Mouse (Mus musculus): ENCODE results near the gene Nucks1.

Nucks1 gene

GRCm38 (mm10) chr1:131964580-131964979, 54.2 kb downstream of the Nucks1 start:
- DNase-seq (ENCODE audit: low read depth, low spot score) = no peak

GRCm38 (mm10) chr1:131965818-131966217, 55.5 kb downstream of the Nucks1 start:
- DNase-seq (ENCODE audit: low read depth, low spot score) = no peak

DNA sequence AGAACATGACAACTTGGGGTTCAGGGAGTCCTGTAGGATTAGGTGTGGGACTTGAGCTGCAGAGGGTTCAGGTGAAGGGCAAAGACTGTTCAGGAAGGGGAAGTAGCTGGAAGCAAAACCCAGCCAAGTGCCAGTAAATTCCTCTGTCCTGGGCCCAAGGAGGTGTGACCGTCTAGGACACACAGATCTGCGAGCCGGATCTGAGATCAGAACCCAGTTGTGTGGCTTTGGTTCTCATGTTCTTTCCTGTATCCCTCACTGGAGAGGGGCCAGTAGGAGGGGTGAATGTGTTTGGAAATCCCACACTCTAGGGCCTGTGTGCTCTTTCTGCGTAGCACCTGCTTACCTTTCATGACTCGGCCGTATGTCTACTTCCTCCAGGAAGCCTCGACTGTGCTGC, 57.0 kb downstream of the Nucks1 start:
- no peak for DNase-seq (ENCODE audit: low read depth, low spot score)

DNA sequence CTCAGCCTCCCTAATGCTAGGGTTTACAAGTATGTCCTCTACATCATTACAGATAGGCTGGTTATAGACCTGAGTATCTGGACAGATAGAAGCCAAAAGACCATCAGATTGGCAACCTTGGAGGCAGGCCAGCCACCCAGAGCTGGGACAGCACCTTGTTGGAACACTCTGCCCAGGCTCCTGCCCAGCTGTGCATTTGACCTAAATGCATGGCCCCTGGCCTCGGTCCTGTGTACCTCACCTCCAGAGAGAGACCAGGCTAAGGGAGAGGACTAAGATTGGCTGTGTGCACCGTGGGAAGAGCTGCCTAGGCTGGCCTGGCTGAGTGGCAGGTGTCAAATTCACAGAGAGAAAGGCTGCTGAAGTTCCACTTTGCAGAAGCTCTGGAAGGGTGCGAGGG, 58.2 kb downstream of the Nucks1 start:
- no peak for DNase-seq (ENCODE audit: low read depth, low spot score)

DNA sequence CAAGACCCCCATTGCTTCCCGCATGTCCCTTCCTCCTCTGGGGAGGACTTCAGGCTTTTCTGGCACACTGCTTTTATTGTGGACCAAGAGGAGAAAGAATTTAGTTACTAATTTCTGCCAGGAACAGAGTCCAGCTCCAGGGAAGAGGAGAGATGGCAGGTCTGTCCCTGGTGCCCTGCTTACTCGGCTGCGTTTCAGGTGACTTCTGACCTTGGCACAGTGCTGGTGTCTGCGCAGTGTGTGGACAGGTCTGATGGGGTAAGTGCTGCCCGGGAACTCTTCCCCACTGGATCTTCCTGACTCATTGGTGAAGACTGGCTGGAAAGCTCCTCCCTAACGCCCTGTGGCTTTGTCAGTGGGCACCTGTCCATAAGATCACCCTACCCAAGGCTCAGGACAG, 58.6 kb downstream of the Nucks1 start:
- no peak for DNase-seq (ENCODE audit: low read depth, low spot score)

- DNase-seq (ENCODE audit: low read depth, low spot score) = no peak
Measured at GRCm38 (mm10) chr1:131969825-131970224, 59.5 kb downstream of the Nucks1 start.

DNA sequence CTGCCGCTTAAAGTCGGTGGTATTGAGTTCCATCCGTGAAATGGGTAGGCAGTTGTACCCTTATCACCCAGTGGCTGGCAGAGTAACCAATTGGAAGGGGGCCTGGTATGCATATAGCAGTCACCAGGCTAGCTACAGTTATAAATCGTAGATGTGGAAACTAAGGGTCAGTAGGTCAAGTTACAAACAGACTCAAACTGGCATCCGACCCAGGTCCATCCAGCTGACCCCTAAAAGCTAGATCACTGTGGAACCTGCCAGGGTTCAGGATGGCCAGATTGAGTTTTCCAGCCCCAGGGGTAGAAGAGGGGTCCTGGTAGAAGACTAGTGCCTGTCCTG, 60.0 kb downstream of the Nucks1 start:
- DNase-seq (ENCODE audit: low read depth, low spot score) = no peak

DNA sequence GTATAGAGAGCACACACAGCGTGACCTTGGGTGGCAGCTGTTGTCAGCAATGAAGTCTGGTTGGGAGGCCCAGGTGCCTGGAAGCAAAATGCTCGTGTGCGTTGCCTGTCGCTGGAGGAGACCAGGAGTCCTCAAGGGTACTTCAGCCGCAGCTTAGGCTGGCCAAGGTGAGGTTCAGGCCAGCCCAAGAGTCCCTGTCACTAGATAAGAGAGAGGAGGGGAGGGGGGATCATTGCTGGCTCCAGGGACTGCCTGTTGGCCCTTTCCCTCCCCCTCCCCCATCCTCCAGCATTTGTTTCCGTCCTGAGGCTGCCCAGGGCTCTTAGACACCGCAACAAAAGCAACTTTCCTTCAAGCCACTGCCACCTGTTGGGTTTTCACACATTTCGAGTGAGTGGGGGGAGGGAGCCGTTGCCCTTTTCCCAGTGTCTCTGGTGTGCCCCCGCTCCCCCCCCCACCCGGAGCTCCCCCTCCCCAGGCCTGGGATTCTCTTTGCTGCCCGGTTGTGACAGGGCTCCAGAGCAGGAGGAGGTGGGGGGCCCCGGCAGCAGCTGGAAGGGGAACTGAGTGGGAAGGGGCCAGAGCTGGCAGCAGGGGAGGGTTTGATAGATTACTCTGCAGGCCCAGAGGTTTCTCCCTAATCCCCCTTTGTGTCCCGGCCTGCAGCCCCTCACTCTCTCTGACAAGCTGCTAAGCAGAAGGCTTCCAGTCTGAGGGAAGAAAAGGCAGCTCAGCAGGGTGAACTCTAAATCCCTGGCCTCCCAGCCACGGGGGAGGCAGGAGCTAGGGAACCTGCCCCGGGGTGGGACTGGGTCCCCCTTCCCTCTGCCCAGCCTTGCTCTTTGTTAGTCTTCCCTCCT, 60.6 kb downstream of the Nucks1 start:
- DNase-seq (ENCODE audit: low read depth, low spot score) = no peak

GRCm38 (mm10) chr1:131971771-131972497, 61.6 kb downstream of the Nucks1 start:
- no peak for DNase-seq (ENCODE audit: low read depth, low spot score)

DNA sequence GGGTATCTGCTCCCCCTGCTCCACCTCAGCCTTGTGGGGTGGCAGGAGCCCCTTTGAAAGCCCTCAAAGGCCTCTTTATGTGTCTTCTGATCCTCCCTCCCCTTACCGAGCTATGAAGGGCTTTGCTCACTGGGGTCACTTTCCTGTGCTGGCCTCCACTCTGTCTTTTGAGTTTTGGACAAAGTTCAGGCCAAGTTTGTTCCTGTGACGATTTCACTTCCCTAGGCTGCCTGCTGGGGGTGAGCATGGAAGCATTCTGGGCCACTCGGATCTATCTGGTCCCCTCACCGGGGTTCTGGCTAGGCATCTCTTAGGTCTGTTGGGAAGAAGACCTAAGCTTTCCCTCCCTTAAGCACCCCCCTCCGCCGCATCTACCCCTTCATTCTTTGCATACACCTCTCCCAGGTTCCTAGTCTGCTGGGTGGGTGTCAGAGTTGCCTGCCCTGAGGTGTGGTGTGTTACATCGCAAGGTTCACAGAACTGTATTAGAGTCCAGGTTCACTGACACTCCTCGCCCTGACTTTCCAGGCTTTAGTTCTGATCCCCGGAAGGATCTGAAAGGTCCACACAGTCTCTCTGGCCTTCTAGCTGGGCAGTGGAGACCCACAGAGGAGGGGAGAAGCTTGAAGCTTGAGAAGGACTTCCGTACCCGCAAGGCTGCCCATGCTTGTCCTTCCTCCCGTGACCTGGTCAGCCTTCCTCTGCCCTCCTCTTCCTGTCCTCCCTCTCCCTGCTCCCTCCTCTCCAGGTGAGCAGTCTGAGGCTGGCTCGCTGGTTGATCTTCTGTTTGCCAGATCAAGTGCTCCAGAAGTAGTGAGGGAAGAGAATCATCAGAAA, 62.4 kb downstream of the Nucks1 start:
- DNase-seq (ENCODE audit: low read depth, low spot score) = no peak

DNA sequence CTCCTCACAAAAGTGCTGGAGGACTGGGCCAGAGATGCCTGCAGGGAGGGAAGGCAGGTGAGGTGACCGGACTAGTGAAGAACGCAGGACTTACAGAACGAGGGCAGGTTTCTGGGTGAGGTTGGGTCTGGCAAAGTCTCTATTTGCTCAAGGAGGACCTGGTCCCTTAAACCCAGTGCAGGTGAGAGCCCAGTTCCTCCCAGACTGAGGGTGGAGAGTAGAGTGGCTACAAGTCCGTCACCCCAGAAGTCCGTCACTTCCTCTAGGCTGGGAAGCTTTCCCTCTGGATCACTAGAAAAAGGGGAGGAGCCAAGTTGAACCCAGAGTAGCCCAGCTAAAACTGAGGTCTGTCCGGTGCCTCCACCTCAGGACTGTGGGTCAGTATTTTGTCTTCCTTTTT, 63.7 kb downstream of the Nucks1 start:
- DNase-seq (ENCODE audit: low read depth, low spot score) = no peak

GRCm38 (mm10) chr1:131976886-131977285, 66.6 kb downstream of the Nucks1 start:
- DNase-seq (ENCODE audit: low read depth, low spot score) = no peak

- no peak for DNase-seq (ENCODE audit: low read depth, low spot score)
Measured at GRCm38 (mm10) chr1:131980471-131980870, 70.1 kb downstream of the Nucks1 start.

- DNase-seq (ENCODE audit: low read depth, low spot score) = peak; percentile 76
Measured at GRCm38 (mm10) chr1:131981378-131982013, 71.2 kb downstream of the Nucks1 start.

DNA sequence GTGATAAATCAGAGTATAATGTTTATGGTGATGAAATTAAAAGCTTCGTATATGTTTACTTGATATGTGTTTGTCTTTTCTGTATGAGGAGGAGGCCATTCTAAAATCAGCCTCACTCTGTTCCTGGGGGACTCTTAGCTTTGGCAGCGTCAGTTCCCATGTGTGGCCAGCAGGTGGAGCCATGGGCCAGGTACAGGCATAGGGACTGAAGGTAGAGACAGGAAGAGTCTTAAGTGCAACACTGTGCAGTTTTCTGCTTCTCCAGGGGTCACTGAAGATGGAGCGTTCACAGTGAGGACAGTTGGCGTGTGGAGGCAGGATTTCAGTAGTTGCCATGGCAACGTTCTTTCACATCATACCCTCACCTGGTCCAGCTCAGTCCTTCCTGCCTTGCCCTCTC, 72.6 kb downstream of the Nucks1 start:
- peak; percentile 78 for DNase-seq (ENCODE audit: low read depth, low spot score)

- DNase-seq (ENCODE audit: low read depth, low spot score) = no peak
Measured at GRCm38 (mm10) chr1:131983806-131984205, 73.5 kb downstream of the Nucks1 start.
